Mouse (Mus musculus) neural tube, embryonic 15.5 days (tissue): Measurements from ENCODE around the gene Zbtb7a. TPM values are rescaled to one million over a fixed set of nuclear protein-coding genes. Genes with fewer than 3 reads are reported as not detected.
"Not testable (repeated sequence)": the region's sequence is repeated elsewhere in the genome, so short reads cannot be mapped to it uniquely, and the experiment has no call there.

Experiments
- ATAC-seq: fragments of 200-750 bp; cut with Nextera tagmentation; 2 replicates; pipeline ENCODE4 v1.8.0; 2017; ENCODE audit warnings: mild to moderate bottlenecking, moderate TSS enrichment, moderate library complexity; ENCODE audit not compliant: low FRiP score
- H3K27ac ChIP-seq: fragments of 300-500 bp; sonication (generic); replicated peaks from 2 replicates; pipeline ENCODE4 v1.5.1; 2015; ENCODE audit warnings: mild to moderate bottlenecking, inconsistent platforms
- H3K27me3 ChIP-seq: fragments of 300-500 bp; sonication (generic); replicated peaks from 2 replicates; pipeline ENCODE4 v1.6.1; 2015; ENCODE audit warnings: inconsistent platforms
- H3K36me3 ChIP-seq: fragments of 300-500 bp; sonication (generic); 2 replicates; pipeline ENCODE4 v1.6.1; 2015; ENCODE audit warnings: inconsistent platforms
- H3K4me1 ChIP-seq: fragments of 300-500 bp; sonication (generic); 2 replicates; pipeline ENCODE4 v1.6.1; 2015; ENCODE audit warnings: inconsistent platforms
- H3K4me2 ChIP-seq: fragments of 300-500 bp; sonication (generic); 2 replicates; pipeline ENCODE4 v1.6.1; 2015; ENCODE audit warnings: inconsistent platforms, mild to moderate bottlenecking, moderate library complexity
- H3K4me3 ChIP-seq: fragments of 300-500 bp; sonication (generic); replicated peaks from 2 replicates; pipeline ENCODE4 v1.5.1; 2015; ENCODE audit warnings: mild to moderate bottlenecking, inconsistent platforms
- H3K9ac ChIP-seq: fragments of 300-500 bp; sonication (generic); replicated peaks from 2 replicates; pipeline ENCODE4 v1.6.1; 2015; ENCODE audit warnings: mild to moderate bottlenecking, inconsistent platforms
- H3K9me3 ChIP-seq: fragments of 300-500 bp; sonication (generic); replicated peaks from 2 replicates; pipeline ENCODE4 v1.6.1; 2016; ENCODE audit warnings: inconsistent platforms
- WGBS: fragments of 180-500 bp; shearing (Covaris S2); methylation state at CpG from one replicate; pipeline ENCODE4 v1.1.7; 2015; ENCODE audit warnings: mixed read lengths; 5-methylcytosine and 5-hydroxymethylcytosine counted together
- polyA plus RNA-seq: library from polyadenylated mRNA; unstranded; fragments of >200 nt; fragmentation: Nextera tagmentation; extraction: Ambion mirVana; gene quantifications from 2 replicates; pipeline ENCODE4 v1.2.1, GENCODE M21; 2015

Zbtb7a gene
- polyA plus RNA-seq, 1 experiment from 2014 or later = 14.8 TPM

DNA sequence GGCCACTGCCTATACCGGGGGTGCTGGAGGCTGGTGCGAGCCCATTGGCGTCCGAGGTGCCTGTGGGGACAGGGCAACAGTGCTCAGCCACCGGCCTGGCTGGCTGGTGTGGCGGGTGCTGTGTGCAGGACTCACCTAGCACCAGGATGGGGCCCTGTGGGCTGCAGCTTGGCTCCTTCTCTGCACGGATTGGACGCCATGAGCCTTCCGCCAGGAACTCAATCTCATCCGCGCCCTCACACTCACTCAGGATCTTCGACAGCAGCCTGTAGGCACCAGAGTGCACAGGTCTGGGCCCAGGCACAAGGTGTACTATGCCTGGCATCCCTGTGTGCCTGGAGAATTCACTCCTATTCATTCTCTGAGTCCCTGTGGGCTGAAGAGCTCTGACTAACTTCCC, 19.3 kb downstream of the Zbtb7a start:
- no peak overlapping the region for H3K4me3 ChIP-seq
- no peaks in the 10 kb centered on the region for H3K9me3 ChIP-seq
- 94% methylated on average over 12 of the region's 12 CpGs for WGBS
- peaks cover 76% of the 10 kb centered on the region for H3K36me3 ChIP-seq
- no peak overlapping the region for H3K9ac ChIP-seq
- no peak overlapping the region for H3K27ac ChIP-seq
- 0 out of 2 replicates have a peak, but pooled peaks cover 3% of the 10 kb centered on the region for H3K4me1 ChIP-seq
- no peak for ATAC-seq
- H3K4me2 ChIP-seq = no peak overlapping the region
- no peaks in the 10 kb centered on the region for H3K27me3 ChIP-seq

DNA sequence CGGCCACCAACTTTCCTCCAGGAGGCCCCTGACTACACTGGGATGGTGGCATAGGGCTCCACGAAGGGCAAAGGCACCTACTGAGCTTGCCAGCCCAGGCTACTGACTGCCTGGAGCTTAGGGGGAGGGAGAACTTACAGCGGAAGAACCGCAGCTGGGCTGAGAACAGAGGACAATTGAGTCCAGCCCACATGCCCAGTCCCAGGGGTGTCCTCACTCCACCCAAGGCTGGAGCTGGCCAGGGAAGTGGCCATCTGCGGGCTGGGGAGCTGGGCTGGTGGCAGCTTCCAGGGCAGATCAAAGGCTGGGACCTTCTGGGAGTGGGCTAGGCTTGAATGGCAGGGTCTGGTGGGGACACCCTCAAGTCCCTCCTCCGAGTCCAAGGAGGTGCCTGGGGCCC, 19.7 kb downstream of the Zbtb7a start:
- no peak overlapping the region for H3K9ac ChIP-seq
- WGBS = 83% methylated on average over 6 of the region's 6 CpGs
- no peaks in the 10 kb centered on the region for H3K27me3 ChIP-seq
- H3K4me2 ChIP-seq = no peak overlapping the region
- no peak for ATAC-seq
- 0 out of 2 replicates have a peak, but pooled peaks cover 3% of the 10 kb centered on the region for H3K4me1 ChIP-seq
- H3K4me3 ChIP-seq = no peak overlapping the region
- no peaks in the 10 kb centered on the region for H3K9me3 ChIP-seq
- no peak overlapping the region for H3K27ac ChIP-seq
- peaks cover 73% of the 10 kb centered on the region for H3K36me3 ChIP-seq

DNA sequence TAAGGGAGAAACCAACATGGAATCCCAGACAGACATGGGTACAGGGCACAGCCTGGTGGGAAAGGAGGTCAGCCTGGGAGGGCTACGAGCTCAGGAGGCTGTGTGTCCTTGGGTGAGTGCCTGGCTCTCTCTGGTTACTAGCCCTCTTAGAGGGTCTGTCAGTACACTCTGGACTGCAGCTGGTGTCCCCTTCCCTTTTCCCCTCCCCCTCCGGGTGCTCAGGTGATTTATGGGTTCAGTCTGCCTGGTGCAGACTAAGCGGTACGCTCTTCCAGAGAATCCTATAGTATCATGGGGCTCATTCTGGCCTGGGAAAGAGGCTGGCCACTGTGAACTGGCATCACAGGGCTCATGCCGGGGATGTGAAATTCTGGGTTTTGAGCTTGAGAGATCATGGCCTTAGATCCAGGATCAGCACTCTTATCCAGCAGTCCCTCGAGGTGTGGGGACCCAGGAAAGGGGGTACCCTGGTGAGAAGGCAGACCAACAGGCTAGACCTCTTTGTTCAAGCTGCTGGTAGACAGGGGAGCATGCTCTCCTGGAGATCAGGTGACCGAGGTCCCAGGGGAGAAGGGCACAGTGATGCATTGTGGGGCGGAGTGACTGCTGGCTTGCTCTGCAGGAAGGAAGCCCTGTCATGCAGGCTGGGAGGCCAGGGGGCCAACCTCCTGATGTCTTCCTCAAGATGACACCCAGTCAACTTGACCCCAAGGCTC, 26.7 kb downstream of the Zbtb7a start:
- no peak overlapping the region for H3K9ac ChIP-seq
- no peaks in the 10 kb centered on the region for H3K9me3 ChIP-seq
- H3K27me3 ChIP-seq = no peaks in the 10 kb centered on the region
- peak overlapping the region; percentile 11; the same call in 1 of the 2 replicates for H3K4me2 ChIP-seq
- WGBS = 39% methylated on average over 8 of the region's 8 CpGs
- H3K4me3 ChIP-seq = no peak overlapping the region
- no peak overlapping the region for H3K27ac ChIP-seq
- H3K36me3 ChIP-seq = peaks cover 56% of the 10 kb centered on the region
- H3K4me1 ChIP-seq = peaks cover 47% of the 10 kb centered on the region
- no peak for ATAC-seq

DNA sequence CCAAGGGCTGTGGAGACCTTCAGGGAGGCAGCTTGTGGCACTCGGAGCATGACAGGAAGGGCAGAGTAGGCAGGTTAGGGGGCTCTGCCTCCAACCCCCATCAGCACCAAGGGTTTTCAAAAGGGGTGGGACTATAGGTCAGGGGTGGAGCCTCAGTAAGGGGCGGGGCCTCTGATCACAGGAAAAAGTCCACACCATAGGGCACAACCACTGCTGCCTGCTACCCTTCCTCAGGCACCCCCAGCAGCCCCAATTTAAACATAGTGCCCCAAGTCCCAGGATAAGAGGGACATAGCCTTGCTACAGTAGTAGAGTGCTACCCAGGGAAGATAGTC, 27.3 kb downstream of the Zbtb7a start:
- Histone ChIP-seq H3K4me3 (no peak overlapping the region), H3K9me3 (no peaks in the 10 kb centered on the region), H3K4me2 (peak overlapping the region; percentile 11; the same call in 1 of the 2 replicates), H3K9ac (no peak overlapping the region), H3K27me3 (no peaks in the 10 kb centered on the region), H3K27ac (no peak overlapping the region), H3K4me1 (peaks cover 52% of the 10 kb centered on the region), H3K36me3 (peaks cover 51% of the 10 kb centered on the region)
- ATAC-seq = no peak
- WGBS = 83% methylated on average over 2 of the region's 2 CpGs

DNA sequence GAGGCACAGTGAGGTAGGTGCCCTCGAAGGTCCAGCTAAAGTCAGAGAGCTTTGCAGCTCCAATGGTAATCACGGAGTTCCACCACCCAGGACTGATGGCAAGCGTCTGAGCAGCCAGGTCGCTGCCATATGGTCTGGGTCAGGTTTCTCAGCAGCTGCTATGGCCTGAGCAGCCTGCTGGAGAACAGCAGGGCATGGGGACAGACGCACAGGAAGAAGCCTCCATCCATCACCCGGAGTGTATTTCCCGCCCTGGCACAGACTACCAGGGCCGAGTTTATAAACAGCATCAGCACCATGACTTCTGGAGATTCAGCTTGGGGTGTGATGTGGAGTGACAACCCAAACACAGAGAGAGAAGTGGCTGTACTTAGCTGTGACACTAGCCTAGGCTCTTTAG, 30.1 kb downstream of the Zbtb7a start:
- 89% methylated on average over 8 of the region's 8 CpGs for WGBS
- Histone ChIP-seq H3K9ac (no peak overlapping the region), H3K4me2 (no peak overlapping the region), H3K36me3 (peaks cover 33% of the 10 kb centered on the region), H3K4me1 (peaks cover 60% of the 10 kb centered on the region), H3K27ac (no peak overlapping the region), H3K27me3 (no peaks in the 10 kb centered on the region), H3K9me3 (no peaks in the 10 kb centered on the region), H3K4me3 (no peak overlapping the region)
- no peak for ATAC-seq

DNA sequence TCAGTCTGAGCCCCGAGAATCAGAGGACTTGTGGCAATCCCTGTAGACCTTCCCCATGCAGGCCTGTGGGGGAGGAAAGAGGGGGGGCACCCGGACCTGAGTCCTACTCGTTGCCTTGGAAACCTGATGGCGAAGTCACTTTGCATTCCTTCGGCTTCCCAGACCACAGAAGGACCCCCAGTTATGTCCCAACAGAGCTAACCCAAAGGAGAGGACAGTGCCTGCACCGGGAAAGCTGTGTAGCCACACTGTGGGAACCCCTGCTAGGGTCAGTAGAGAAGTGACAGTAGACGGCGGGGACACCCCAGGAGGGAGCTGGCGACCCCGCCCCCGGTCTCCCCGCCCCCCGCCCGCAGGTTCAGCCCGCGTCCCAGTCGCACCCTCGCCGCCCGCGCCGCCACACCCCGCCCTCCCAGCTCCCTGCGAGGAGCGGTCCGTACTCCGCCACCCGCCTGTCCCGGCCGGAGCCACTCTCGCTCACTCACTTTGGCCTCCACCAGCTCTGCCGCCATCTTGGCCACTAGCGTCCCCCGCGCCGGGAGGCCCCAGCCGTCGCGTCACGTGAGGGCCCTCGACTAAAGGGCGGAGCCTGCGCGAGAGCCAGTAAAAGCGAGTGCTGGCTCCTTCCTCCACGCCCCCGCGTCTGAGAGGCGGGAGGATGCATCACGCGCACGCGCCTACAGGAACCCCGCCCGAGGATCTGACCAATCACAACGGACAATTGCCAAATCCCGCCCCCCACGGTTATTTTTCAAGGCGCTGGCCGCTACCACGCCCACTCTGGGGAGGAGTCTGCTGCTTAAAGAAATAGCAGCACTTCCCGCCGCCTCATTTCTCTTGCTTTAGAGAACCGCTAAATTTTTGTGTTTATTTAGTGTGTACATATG, 32.4 kb downstream of the Zbtb7a start, which contains the start of gene Pias4:
Pias4 (minus strand) TSS at position 724 of the 887 bp plus-strand sequence.
- peak; percentile 90 for ATAC-seq
- Histone ChIP-seq H3K4me1 (peaks cover 43% of the 10 kb centered on the region), H3K4me2 (peak within 1 kb of the TSS; percentile 86), H3K9ac (peak within 1 kb of the TSS; percentile 75), H3K4me3 (peak within 1 kb of the TSS; percentile 83), H3K36me3 (peaks cover 12% of the 10 kb centered on the region), H3K27me3 (no peaks in the 10 kb centered on the region), H3K27ac (peak within 1 kb of the TSS; percentile 88), H3K9me3 (no peaks in the 10 kb centered on the region)
- under 1% methylated on average over 48 of the region's 64 CpGs for WGBS

DNA sequence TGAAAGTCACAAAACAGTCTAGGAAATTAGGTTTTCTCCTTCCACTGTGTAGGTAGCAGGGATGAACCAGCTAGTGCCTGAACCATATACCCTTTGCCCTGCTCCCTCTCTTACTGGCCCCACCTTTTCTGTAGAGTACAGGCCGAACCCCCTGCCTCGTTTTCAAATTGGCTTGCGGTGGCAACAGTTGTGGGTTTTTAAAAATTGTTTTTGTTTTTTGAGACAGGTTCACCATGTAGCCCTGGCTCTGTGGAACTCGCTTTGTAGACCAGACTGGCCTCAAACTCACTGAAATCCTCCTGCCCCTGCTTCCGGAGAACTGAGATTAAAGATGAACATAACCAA, 33.0 kb downstream of the Zbtb7a start:
- peak; percentile 64 for ATAC-seq
- peak overlapping the region; percentile 83 for H3K4me3 ChIP-seq
- H3K4me1 ChIP-seq = peaks cover 48% of the 10 kb centered on the region
- H3K27me3 ChIP-seq = no peaks in the 10 kb centered on the region
- H3K27ac ChIP-seq = peak overlapping the region; percentile 88
- H3K9me3 ChIP-seq = no peaks in the 10 kb centered on the region
- peak overlapping the region; percentile 56; the same call in 1 of the 2 replicates for H3K9ac ChIP-seq
- H3K4me2 ChIP-seq = peak overlapping the region; percentile 86
- 7% methylated on average over 5 of the region's 5 CpGs for WGBS
- H3K36me3 ChIP-seq = peaks cover 11% of the 10 kb centered on the region

DNA sequence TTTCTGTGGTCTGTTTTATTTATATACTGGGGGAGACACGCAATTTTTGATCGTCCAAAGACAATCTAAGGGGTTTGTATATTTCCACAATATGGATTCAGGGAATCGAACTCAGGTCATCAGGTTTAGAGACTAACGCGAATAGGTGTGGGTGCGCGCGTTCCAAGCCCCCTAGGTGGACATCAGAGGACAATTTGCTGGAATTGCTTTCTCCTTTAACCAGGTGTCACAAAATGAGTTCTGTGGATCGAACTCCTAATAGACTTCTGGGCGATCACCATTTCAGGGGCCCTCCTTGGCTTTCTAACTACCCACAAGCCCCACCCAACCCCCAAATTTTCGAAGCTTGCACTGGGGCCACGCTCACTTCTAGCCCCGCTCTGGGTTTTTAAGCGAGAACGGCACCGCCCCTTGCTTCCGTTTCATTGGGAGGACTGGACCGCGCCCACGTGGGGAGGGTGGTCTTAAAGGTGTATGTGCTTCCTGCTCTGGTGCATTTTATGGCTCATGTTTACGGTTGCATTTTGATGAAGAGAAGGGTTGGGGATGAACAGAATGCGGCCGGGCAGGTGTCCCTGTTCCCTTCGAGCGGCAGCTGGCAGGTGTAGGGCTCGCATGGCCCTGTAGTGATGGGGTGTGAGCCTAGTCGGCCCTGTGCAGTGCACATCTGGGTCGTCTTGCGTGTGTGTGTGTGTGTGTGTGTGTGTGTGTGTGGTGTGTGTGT, 33.7 kb downstream of the Zbtb7a start:
- 2% methylated on average over 29 of the region's 29 CpGs for WGBS

DNA sequence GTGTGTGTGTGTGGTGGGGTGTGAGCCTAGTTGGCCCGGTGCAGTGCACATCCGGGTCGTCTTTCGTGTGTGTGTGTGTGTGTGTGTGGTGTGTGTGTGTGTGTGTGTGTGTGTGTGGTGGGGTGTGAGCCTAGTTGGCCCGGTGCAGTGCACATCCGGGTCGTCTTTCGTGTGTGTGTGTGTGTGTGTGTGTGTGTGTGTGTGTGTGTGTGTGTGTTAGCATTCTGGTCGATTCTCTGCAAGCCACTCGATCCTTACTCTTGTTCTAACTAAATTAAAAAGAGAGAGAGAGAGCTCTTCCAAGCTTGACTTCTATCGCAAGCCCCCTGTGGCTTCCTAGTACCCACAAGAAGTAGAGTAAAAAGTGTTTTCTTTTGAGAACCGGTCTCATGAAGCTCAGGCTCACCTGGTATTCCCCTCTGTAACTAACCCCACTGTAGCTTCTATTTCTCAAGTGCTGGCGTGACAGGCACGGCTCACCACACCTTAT, 34.4 kb downstream of the Zbtb7a start:
- not testable (repeated sequence) for H3K4me3 ChIP-seq, H3K9me3 ChIP-seq, H3K36me3 ChIP-seq, H3K27me3 ChIP-seq, H3K9ac ChIP-seq
- WGBS = 38% methylated on average over 7 of the region's 14 CpGs
- ATAC-seq = peak; percentile 27; the same call in 1 of the 2 replicates
- Histone ChIP-seq H3K4me2 (peak overlapping the region; percentile 86), H3K4me1 (peaks cover 55% of the 10 kb centered on the region), H3K27ac (peak overlapping the region; percentile 34; the same call in 1 of the 2 replicates)

More for the DNA sequence above, 33.7 kb downstream of the Zbtb7a start:
- H3K27me3 ChIP-seq = no peaks in the 10 kb centered on the region
- H3K4me1 ChIP-seq = peaks cover 53% of the 10 kb centered on the region
- peak overlapping the region; percentile 83 for H3K4me3 ChIP-seq
- H3K36me3 ChIP-seq = peaks cover 6% of the 10 kb centered on the region
- H3K9ac ChIP-seq = peak overlapping the region; percentile 56
- ATAC-seq = peak; percentile 60
- H3K4me2 ChIP-seq = peak overlapping the region; percentile 86
- peak overlapping the region; percentile 88 for H3K27ac ChIP-seq
- H3K9me3 ChIP-seq = no peaks in the 10 kb centered on the region

DNA sequence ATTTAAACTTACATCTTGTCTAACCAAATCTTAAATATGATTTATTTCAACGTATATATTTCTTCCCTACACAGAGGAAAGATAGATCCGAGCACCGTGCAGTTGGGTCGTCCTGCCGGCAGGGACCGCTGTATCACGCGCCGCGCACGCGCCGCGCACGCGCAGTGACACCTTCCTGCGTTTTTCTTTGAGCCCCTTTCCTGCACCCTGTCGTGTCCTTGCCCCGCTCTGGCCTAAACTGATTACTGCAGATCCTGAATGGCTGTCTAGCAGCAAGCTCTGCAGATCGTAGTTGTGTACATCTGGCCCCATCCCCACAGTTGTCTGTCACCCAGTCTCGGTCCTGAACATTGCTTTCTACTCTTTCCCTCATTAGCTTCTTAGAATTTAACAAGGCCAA, 38.1 kb downstream of the Zbtb7a start:
- H3K4me1 ChIP-seq = peaks cover 58% of the 10 kb centered on the region
- H3K9me3 ChIP-seq = no peaks in the 10 kb centered on the region
- WGBS = 5% methylated on average over 21 of the region's 21 CpGs
- peak overlapping the region; percentile 95 for H3K27ac ChIP-seq
- peaks cover 6% of the 10 kb centered on the region for H3K36me3 ChIP-seq
- peak; percentile 7; the same call in 1 of the 2 replicates for ATAC-seq
- H3K4me3 ChIP-seq = peak overlapping the region; percentile 16; the same call in 1 of the 2 replicates
- no peaks in the 10 kb centered on the region for H3K27me3 ChIP-seq
- peak overlapping the region; percentile 84 for H3K4me2 ChIP-seq
- H3K9ac ChIP-seq = peak overlapping the region; percentile 60
